Mouse (Mus musculus) left cerebral cortex, adult 18-20 months (tissue): ENCODE measurements around the gene Gla. TPM values are rescaled to one million over a fixed set of nuclear protein-coding genes. Genes with fewer than 3 reads are reported as not detected.
"Not testable (repeated sequence)": the region's sequence is repeated elsewhere in the genome, so short reads cannot be mapped to it uniquely, and the experiment has no call there.

Experiments used
- DNase-seq, 2 experiments: peaks; one replicate each; pipeline ENCODE4 v3.0.0; 2021 to 2022; ENCODE audit warnings: low spot score in 2 of 2, mixed read lengths in 1 of 2
- total RNA-seq, 2 experiments: library from RNA; stranded (reverse); gene quantifications; 2 replicates each; pipeline ENCODE4 v1.2.3; 2021

Gene Gla
- total RNA-seq, 2 experiments from 2014 or later, result 11.4 to 12.1 TPM

- DNase-seq, result no peak
Observed at GRCm38 (mm10) chrX:134589836-134590235, 11.1 kb downstream of the Gla start.

GRCm38 (mm10) chrX:134588997-134589396 is 11.9 kb downstream of the Gla start:
- no peak for DNase-seq

- DNase-seq, result no peak
Observed at GRCm38 (mm10) chrX:134588261-134588660, 12.7 kb downstream of the Gla start.

- DNase-seq, result no peak
Observed at GRCm38 (mm10) chrX:134586447-134586846, 14.5 kb downstream of the Gla start.

DNA sequence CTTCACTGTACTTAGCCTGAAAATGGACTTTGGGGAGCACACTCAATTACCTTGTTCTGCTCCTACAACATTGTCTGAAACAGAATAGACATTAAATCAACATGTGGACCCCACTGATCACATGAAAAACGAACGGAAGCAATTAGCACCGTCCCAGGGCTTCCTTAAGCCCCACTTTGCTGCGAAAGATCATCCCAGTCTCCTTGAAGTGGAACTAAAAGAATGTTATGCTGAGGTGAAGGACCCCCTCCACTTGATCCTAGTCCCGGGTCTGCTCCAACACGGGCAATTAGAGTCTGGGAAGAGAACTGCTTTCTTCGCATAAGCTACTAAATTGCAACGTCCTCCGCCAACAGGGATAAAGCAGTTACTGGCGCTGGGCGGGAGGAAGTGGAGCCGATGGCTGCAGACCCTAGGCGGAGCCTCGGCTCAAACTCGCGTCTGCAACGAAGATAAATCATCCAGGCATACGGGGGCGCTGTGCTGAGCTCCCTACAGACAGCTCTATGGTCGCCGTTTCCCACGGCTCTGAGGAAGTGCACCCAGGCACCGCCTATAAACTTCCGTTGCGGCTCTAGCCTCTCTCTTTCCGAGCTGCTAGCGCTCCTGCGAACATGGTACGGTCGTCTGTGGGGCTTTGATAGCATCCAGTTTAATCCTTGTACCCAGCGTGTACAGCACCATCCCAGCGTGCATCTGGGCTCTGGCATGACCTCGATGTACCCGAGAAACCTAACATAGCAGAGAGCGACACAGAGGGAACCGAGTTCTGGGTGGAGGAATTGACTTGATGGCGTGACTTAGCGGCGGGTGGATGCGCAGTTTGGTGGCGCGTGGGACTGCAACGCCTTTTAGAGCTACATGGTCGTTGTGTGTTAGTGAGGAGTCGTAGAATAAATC is 15.6 kb downstream of the Gla start, which contains the start of gene Rpl36a:
TSS of gene Rpl36a (plus strand) at position 552 of the 900 bp plus-strand sequence.
- peak; percentile 82 to 88 for DNase-seq

DNA sequence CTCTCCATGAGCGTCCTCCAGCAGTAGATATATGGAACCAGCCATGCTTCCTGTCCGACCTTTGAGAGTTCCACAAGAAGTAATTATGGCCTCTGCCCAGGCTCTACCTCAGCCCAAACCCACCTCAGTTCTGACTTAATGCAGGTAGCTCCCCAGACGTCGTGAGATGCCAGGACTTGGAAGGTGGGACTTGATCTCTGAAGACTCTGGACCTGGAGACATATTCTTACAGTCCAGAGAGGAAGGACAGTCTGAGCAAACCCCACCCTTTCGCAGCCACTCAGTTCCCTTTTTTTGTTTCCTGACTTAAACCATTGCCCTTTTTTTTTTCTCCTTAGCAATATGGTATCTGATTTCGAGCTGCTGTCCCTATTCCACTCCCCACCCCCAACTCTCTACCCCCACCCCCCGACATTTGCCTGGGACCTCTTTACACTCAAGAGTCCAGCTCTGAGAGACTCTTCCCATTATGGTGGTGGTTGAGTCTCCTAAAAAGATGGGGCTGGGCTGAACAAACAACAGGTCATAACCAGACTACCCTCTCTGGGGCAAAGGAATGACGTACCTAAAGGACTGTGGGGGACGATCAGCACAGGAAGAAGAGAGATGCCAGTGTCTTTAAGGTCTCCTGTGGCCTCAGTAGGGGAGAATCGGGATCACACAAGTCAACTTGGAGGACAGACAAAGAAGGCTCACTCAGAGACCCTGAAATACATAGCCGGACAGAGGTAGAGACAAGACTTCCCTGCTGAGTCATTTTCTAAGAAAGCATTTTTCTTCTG is 17.8 kb downstream of the Gla start, which contains the start of gene Btk:
TSS of gene Btk (minus strand) at position 683 of the 782 bp plus-strand sequence.
- no peak for DNase-seq

- DNase-seq, result no peak
Observed at GRCm38 (mm10) chrX:134582270-134582669, 18.7 kb downstream of the Gla start.

GRCm38 (mm10) chrX:134580528-134581305 is 20.2 kb downstream of the Gla start:
- DNase-seq, result no peak

- no peak for DNase-seq
Observed at GRCm38 (mm10) chrX:134577896-134578295, 23.0 kb downstream of the Gla start.

- DNase-seq, result no peak
Observed at GRCm38 (mm10) chrX:134566536-134567222, 34.2 kb downstream of the Gla start.

GRCm38 (mm10) chrX:134564326-134564725 is 36.6 kb downstream of the Gla start:
- DNase-seq, result no peak

GRCm38 (mm10) chrX:134554425-134554824 is 46.5 kb downstream of the Gla start:
- DNase-seq, result no peak

GRCm38 (mm10) chrX:134553326-134553725 is 47.6 kb downstream of the Gla start:
- no peak for DNase-seq

GRCm38 (mm10) chrX:134550903-134551302 is 50.0 kb downstream of the Gla start:
- peak; percentile 5 to 18 for DNase-seq

- no peak for DNase-seq
Observed at GRCm38 (mm10) chrX:134547330-134547729, 53.6 kb downstream of the Gla start.

- no peak for DNase-seq
Observed at GRCm38 (mm10) chrX:134541955-134542308, 59.0 kb downstream of the Gla start.

- DNase-seq, result peak; percentile 18 to 33
Observed at GRCm38 (mm10) chrX:134541145-134541954, 59.6 kb downstream of the Gla start, which contains the start of gene Timm8a1. TSS of gene Timm8a1 (minus strand) at chrX:134541865.

DNA sequence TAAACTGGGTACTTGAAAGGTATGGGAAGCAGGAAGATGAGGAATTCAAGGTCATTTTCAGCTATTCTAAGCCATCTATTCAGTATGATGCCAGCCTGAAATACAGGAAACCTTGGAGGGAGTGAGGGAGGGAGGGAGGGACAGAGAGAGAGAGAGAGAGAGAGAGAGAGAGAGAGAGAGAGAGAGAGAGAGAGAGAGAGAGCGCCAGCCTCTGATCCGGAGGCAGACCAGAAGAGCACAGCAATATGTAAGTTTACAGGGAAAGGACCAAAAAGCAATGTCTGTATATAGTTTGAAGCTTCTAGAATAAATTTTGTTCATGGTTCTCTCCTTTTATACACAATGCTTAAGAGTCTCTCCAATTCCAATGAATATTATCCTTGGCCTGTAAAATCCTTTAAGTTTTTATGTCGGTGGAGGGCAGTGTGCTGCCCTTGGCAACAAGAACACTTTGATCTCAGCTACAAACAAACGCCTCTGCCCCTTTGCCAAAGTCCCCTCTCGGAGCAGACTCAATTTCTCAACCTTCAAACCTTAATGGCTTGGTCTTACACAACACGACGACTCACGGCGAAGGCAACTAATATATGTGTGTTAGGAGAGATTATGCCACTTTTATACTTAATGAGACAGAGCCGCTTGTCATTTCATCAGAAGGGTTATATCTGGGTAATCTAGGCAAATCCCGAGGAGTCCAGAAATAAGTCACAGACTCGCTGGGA is 60.4 kb downstream of the Gla start:
- DNase-seq, result no peak

DNA sequence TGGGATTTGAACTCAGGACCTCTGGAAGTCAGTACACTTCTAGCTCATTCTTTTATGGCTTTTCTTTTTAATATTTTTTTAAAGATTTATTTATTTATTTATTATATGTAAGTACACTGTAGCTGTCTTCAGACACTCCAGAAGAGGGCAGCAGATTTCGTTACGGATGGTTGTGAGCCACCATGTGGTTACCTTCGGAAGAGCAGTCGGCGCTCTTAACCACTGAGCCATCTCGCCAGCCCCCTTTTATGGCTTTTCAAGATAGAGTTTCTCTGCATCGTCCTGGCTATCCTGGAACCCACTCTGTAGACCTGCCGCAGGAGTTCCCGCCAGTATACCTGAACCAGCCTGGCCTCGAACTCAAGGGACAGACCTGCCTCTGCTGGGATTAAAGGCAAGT is 61.1 kb downstream of the Gla start:
- DNase-seq, result not testable (repeated sequence)
